Mouse (Mus musculus) hindbrain, embryonic 16.5 days (tissue): Measurements from ENCODE around the gene Rps12. TPM values are rescaled to one million over a fixed set of nuclear protein-coding genes. Genes with fewer than 3 reads are reported as not detected.
"Not testable (repeated sequence)": the region's sequence is repeated elsewhere in the genome, so short reads cannot be mapped to it uniquely, and the experiment has no call there.

Experiments used
- ATAC-seq: fragments of 200-750 bp; cut with Nextera tagmentation; 2 replicates; pipeline ENCODE4 v1.8.0; 2017; ENCODE audit warnings: moderate TSS enrichment, moderate library complexity
- H3K27ac ChIP-seq: fragments of 300-500 bp; sonication (generic); 2 replicates; pipeline ENCODE4 v1.5.1; 2014; ENCODE audit warnings: low read depth, mild to moderate bottlenecking, control low read depth, low read length, moderate library complexity
- H3K27me3 ChIP-seq: fragments of 300-500 bp; sonication (generic); replicated peaks from 2 replicates; pipeline ENCODE4 v1.6.1; 2014; ENCODE audit warnings: low read length; ENCODE audit not compliant: control insufficient read depth, insufficient read depth
- H3K36me3 ChIP-seq: fragments of 300-500 bp; sonication (generic); 2 replicates; pipeline ENCODE4 v1.6.1; 2014; ENCODE audit warnings: mild to moderate bottlenecking, low read length, moderate library complexity, mixed read lengths; ENCODE audit not compliant: control insufficient read depth, insufficient read depth
- H3K4me1 ChIP-seq: fragments of 300-500 bp; sonication (generic); 2 replicates; pipeline ENCODE4 v1.6.1; 2014; ENCODE audit warnings: low read depth, low read length; ENCODE audit not compliant: control insufficient read depth, insufficient read depth
- H3K4me2 ChIP-seq: fragments of 300-500 bp; sonication (generic); 2 replicates; pipeline ENCODE4 v1.6.1; 2014; ENCODE audit warnings: mild to moderate bottlenecking, low read length, control low read depth, moderate library complexity
- H3K4me3 ChIP-seq: fragments of 300-500 bp; sonication (generic); 2 replicates; pipeline ENCODE4 v1.5.1; 2014; ENCODE audit warnings: mild to moderate bottlenecking, low read length, control low read depth, moderate library complexity
- H3K9ac ChIP-seq: fragments of 300-500 bp; sonication (generic); 2 replicates; pipeline ENCODE4 v1.6.1; 2014; ENCODE audit warnings: low read depth, mild to moderate bottlenecking, control low read depth, low read length, moderate library complexity
- H3K9me3 ChIP-seq: fragments of 300-500 bp; sonication (generic); 2 replicates; pipeline ENCODE4 v1.6.1; 2014; ENCODE audit warnings: mild to moderate bottlenecking, low read length, moderate library complexity; ENCODE audit not compliant: control insufficient read depth
- WGBS: fragments of 180-500 bp; shearing (Covaris S2); extraction: QIAGEN DNeasy Blood & Tissue Kit; methylation state at CpG from one replicate; pipeline ENCODE4 v1.1.7; 2014; 5-methylcytosine and 5-hydroxymethylcytosine counted together
- polyA plus RNA-seq: library from polyadenylated mRNA; unstranded; fragments of >200 nt; fragmentation: Nextera tagmentation; extraction: Ambion mirVana; gene quantifications from 2 replicates; pipeline ENCODE4 v1.2.1, GENCODE M21; 2015

The Rps12 gene
- polyA plus RNA-seq, 1 experiment from 2014 or later, result 82.7 TPM

- no peaks in the 10 kb centered on the region for H3K27me3 ChIP-seq
- H3K27ac ChIP-seq, result peak overlapping the region; percentile 76
- peak overlapping the region; percentile 73 for H3K9ac ChIP-seq
- WGBS, result 13% methylated on average over 8 of the region's 8 CpGs
- peak overlapping the region; percentile 87 for H3K4me3 ChIP-seq
- H3K36me3 ChIP-seq, result peaks cover 13% of the 10 kb centered on the region
- H3K4me2 ChIP-seq, result peak overlapping the region; percentile 80
- no peak for ATAC-seq
- no peaks in the 10 kb centered on the region for H3K9me3 ChIP-seq
- peaks cover 26% of the 10 kb centered on the region for H3K4me1 ChIP-seq
Observed at GRCm38 (mm10) chr10:23788056-23788600, 1.1 kb upstream of the Rps12 start.

- H3K36me3 ChIP-seq, result peaks cover 15% of the 10 kb centered on the region
- not testable (repeated sequence) for H3K9me3 ChIP-seq, H3K27me3 ChIP-seq
- whole genome bisulfite sequencing, result 0% methylated on average over 23 of the region's 23 CpGs
- 0 out of 2 replicates have a peak overlapping the region, but pooled peaks have one; percentile 39 for H3K27ac ChIP-seq
- H3K4me3 ChIP-seq, result peak overlapping the region; percentile 87
- H3K9ac ChIP-seq, result peak overlapping the region; percentile 86
- peak overlapping the region; percentile 96 for H3K4me2 ChIP-seq
- peaks cover 26% of the 10 kb centered on the region for H3K4me1 ChIP-seq
- ATAC-seq, result peak; percentile 68
Observed at GRCm38 (mm10) chr10:23786631-23787038, 440 bp downstream of the Rps12 start.

GRCm38 (mm10) chr10:23786040-23786439 lies 1.0 kb downstream of the Rps12 start:
- no peak for ATAC-seq
- peaks cover 15% of the 10 kb centered on the region for H3K36me3 ChIP-seq
- no peaks in the 10 kb centered on the region for H3K9me3 ChIP-seq
- no peaks in the 10 kb centered on the region for H3K27me3 ChIP-seq
- no peak overlapping the region for H3K27ac ChIP-seq
- 2% methylated on average over 4 of the region's 4 CpGs for WGBS
- H3K4me3 ChIP-seq, result peak overlapping the region; percentile 87
- H3K9ac ChIP-seq, result peak overlapping the region; percentile 86
- H3K4me1 ChIP-seq, result peaks cover 26% of the 10 kb centered on the region
- H3K4me2 ChIP-seq, result peak overlapping the region; percentile 96

GRCm38 (mm10) chr10:23785599-23785998 lies 1.5 kb downstream of the Rps12 start:
- not testable (repeated sequence) for H3K27me3 ChIP-seq, H3K9me3 ChIP-seq, H3K27ac ChIP-seq, ATAC-seq, H3K9ac ChIP-seq
- Histone ChIP-seq H3K4me2 (peak overlapping the region; percentile 96), H3K4me3 (peak overlapping the region; percentile 87), H3K36me3 (peaks cover 15% of the 10 kb centered on the region), H3K4me1 (peaks cover 26% of the 10 kb centered on the region)
- WGBS, result 47% methylated on average over 7 of the region's 7 CpGs

GRCm38 (mm10) chr10:23784121-23784520 lies 3.0 kb downstream of the Rps12 start:
- Histone ChIP-seq H3K4me3 (no peak overlapping the region), H3K27ac (no peak overlapping the region), H3K9me3 (no peaks in the 10 kb centered on the region), H3K9ac (no peak overlapping the region), H3K36me3 (peaks cover 15% of the 10 kb centered on the region), H3K4me1 (peaks cover 26% of the 10 kb centered on the region), H3K4me2 (no peak overlapping the region), H3K27me3 (no peaks in the 10 kb centered on the region)
- ATAC-seq, result no peak
- WGBS, result 34% methylated on average over 2 of the region's 2 CpGs

- Histone ChIP-seq H3K4me1 (peaks cover 25% of the 10 kb centered on the region), H3K9ac (no peak overlapping the region), H3K36me3 (peaks cover 15% of the 10 kb centered on the region), H3K4me2 (no peak overlapping the region), H3K4me3 (no peak overlapping the region), H3K27ac (no peak overlapping the region), H3K9me3 (no peaks in the 10 kb centered on the region), H3K27me3 (no peaks in the 10 kb centered on the region)
- WGBS, result 29% methylated on average over 2 of the region's 2 CpGs
- no peak for ATAC-seq
Observed at GRCm38 (mm10) chr10:23783493-23783884, 3.6 kb downstream of the Rps12 start.

- 27% methylated on average over 2 of the region's 2 CpGs for WGBS
- Histone ChIP-seq H3K4me1 (peaks cover 20% of the 10 kb centered on the region), H3K9ac (no peak overlapping the region), H3K27ac (no peak overlapping the region), H3K4me3 (no peak overlapping the region), H3K36me3 (peaks cover 15% of the 10 kb centered on the region), H3K9me3 (no peaks in the 10 kb centered on the region), H3K4me2 (no peak overlapping the region), H3K27me3 (no peaks in the 10 kb centered on the region)
- no peak for ATAC-seq
Observed at GRCm38 (mm10) chr10:23782855-23783492, 4.1 kb downstream of the Rps12 start.

- Histone ChIP-seq H3K27ac (no peak overlapping the region), H3K27me3 (no peaks in the 10 kb centered on the region), H3K4me1 (peaks cover 19% of the 10 kb centered on the region), H3K9me3 (no peaks in the 10 kb centered on the region), H3K4me2 (no peak overlapping the region), H3K36me3 (peaks cover 15% of the 10 kb centered on the region), H3K4me3 (no peak overlapping the region), H3K9ac (no peak overlapping the region)
- ATAC-seq, result no peak
- WGBS, result 84% methylated on average over 11 of the region's 11 CpGs
Observed at GRCm38 (mm10) chr10:23781760-23782735, 5.0 kb downstream of the Rps12 start.
